Mouse (Mus musculus): ENCODE measurements around the gene Ces1c. TPM values are rescaled to one million over a fixed set of nuclear protein-coding genes. Genes with fewer than 3 reads are reported as not detected.
A peak's percentile ranks its signal among the peaks of the same experiment; 100 is the strongest.

Gene Ces1c
- polyA plus RNA-seq, 1 experiment from 2014 or later = not detected

- no peaks in the 10 kb centered on the region for H3K36me3 ChIP-seq (ENCODE audit: control insufficient read depth, insufficient read depth, low read length)
- no peak overlapping the region for H3K9ac ChIP-seq (ENCODE audit: low read depth, low read length)
- no peak overlapping the region for H3K27ac ChIP-seq (ENCODE audit: low read depth, low read length)
- ATAC-seq (ENCODE audit: low FRiP score) (no peak), DNase-seq (ENCODE audit: low spot score) (peak; percentile 13)
- H3K9me3 ChIP-seq (ENCODE audit: control insufficient read depth, low read length) = no peaks in the 10 kb centered on the region
- no peak overlapping the region for H3K4me3 ChIP-seq (ENCODE audit: low read depth, low read length)
- H3K27me3 ChIP-seq (ENCODE audit: control insufficient read depth, insufficient read depth, low read length) = no peaks in the 10 kb centered on the region
- no peak overlapping the region for H3K4me2 ChIP-seq (replicated peaks; ENCODE audit: low read depth, low read length)
- no peaks in the 10 kb centered on the region for H3K4me1 ChIP-seq (replicated peaks; ENCODE audit: control insufficient read depth, insufficient read depth, low read length)
- 94% methylated on average over 2 of the region's 2 CpGs for WGBS
Measured at GRCm38 (mm10) chr8:93132196-93132595, 1.1 kb upstream of the Ces1c start.

- H3K4me3 ChIP-seq (ENCODE audit: low read depth, low read length) = no peak overlapping the region
- H3K4me2 ChIP-seq (replicated peaks; ENCODE audit: low read depth, low read length) = no peak overlapping the region
- no peaks in the 10 kb centered on the region for H3K4me1 ChIP-seq (replicated peaks; ENCODE audit: control insufficient read depth, insufficient read depth, low read length)
- no peak for ATAC-seq (ENCODE audit: low FRiP score)
- WGBS = 78% methylated on average over 2 of the region's 2 CpGs
- H3K27ac ChIP-seq (ENCODE audit: low read depth, low read length) = no peak overlapping the region
- H3K9me3 ChIP-seq (ENCODE audit: control insufficient read depth, low read length) = no peaks in the 10 kb centered on the region
- no peaks in the 10 kb centered on the region for H3K27me3 ChIP-seq (ENCODE audit: control insufficient read depth, insufficient read depth, low read length)
- no peak for DNase-seq (ENCODE audit: low spot score)
- no peak overlapping the region for H3K9ac ChIP-seq (ENCODE audit: low read depth, low read length)
- no peaks in the 10 kb centered on the region for H3K36me3 ChIP-seq (ENCODE audit: control insufficient read depth, insufficient read depth, low read length)
Measured at GRCm38 (mm10) chr8:93126476-93126875, 4.6 kb downstream of the Ces1c start.

GRCm38 (mm10) chr8:93122005-93122404, 9.1 kb downstream of the Ces1c start:
- 92% methylated on average over 1 of the region's 1 CpGs for WGBS
- Histone ChIP-seq H3K9ac (ENCODE audit: low read depth, low read length) (no peak overlapping the region), H3K27ac (ENCODE audit: low read depth, low read length) (no peak overlapping the region), H3K9me3 (ENCODE audit: control insufficient read depth, low read length) (no peaks in the 10 kb centered on the region), H3K4me2 (replicated peaks; ENCODE audit: low read depth, low read length) (no peak overlapping the region), H3K36me3 (ENCODE audit: control insufficient read depth, insufficient read depth, low read length) (no peaks in the 10 kb centered on the region), H3K4me3 (ENCODE audit: low read depth, low read length) (no peak overlapping the region), H3K4me1 (replicated peaks; ENCODE audit: control insufficient read depth, insufficient read depth, low read length) (no peaks in the 10 kb centered on the region), H3K27me3 (ENCODE audit: control insufficient read depth, insufficient read depth, low read length) (no peaks in the 10 kb centered on the region)
- ATAC-seq (ENCODE audit: low FRiP score) = no peak
- DNase-seq (ENCODE audit: low spot score) = no peak

- H3K36me3 ChIP-seq (ENCODE audit: control insufficient read depth, insufficient read depth, low read length) = no peaks in the 10 kb centered on the region
- no peak for ATAC-seq (ENCODE audit: low FRiP score)
- no peak overlapping the region for H3K9ac ChIP-seq (ENCODE audit: low read depth, low read length)
- no peaks in the 10 kb centered on the region for H3K4me1 ChIP-seq (replicated peaks; ENCODE audit: control insufficient read depth, insufficient read depth, low read length)
- H3K4me3 ChIP-seq (ENCODE audit: low read depth, low read length) = no peak overlapping the region
- H3K27ac ChIP-seq (ENCODE audit: low read depth, low read length) = no peak overlapping the region
- peak; percentile 76 for DNase-seq (ENCODE audit: low spot score)
- H3K27me3 ChIP-seq (ENCODE audit: control insufficient read depth, insufficient read depth, low read length) = no peaks in the 10 kb centered on the region
- H3K9me3 ChIP-seq (ENCODE audit: control insufficient read depth, low read length) = no peaks in the 10 kb centered on the region
- H3K4me2 ChIP-seq (replicated peaks; ENCODE audit: low read depth, low read length) = no peak overlapping the region
Measured at GRCm38 (mm10) chr8:93095376-93095775, 35.7 kb downstream of the Ces1c start.

- no peak for DNase-seq (ENCODE audit: low spot score)
- WGBS = 76% methylated on average over 1 of the region's 1 CpGs
- H3K9ac ChIP-seq (ENCODE audit: low read depth, low read length) = no peak overlapping the region
Measured at GRCm38 (mm10) chr8:93091324-93091723, 39.8 kb downstream of the Ces1c start.

GRCm38 (mm10) chr8:93088686-93089122, 42.4 kb downstream of the Ces1c start:
- DNase-seq (ENCODE audit: low spot score) (peak; percentile 37), ATAC-seq (ENCODE audit: low FRiP score) (no peak)
- Histone ChIP-seq H3K4me3 (ENCODE audit: low read depth, low read length) (no peak overlapping the region), H3K27ac (ENCODE audit: low read depth, low read length) (no peak overlapping the region), H3K4me1 (replicated peaks; ENCODE audit: control insufficient read depth, insufficient read depth, low read length) (no peaks in the 10 kb centered on the region), H3K36me3 (ENCODE audit: control insufficient read depth, insufficient read depth, low read length) (no peaks in the 10 kb centered on the region), H3K27me3 (ENCODE audit: control insufficient read depth, insufficient read depth, low read length) (no peaks in the 10 kb centered on the region), H3K9ac (ENCODE audit: low read depth, low read length) (no peak overlapping the region), H3K4me2 (replicated peaks; ENCODE audit: low read depth, low read length) (no peak overlapping the region), H3K9me3 (ENCODE audit: control insufficient read depth, low read length) (no peaks in the 10 kb centered on the region)
- 2% methylated on average over 2 of the region's 2 CpGs for WGBS

More at GRCm38 (mm10) chr8:93091324-93091723, 39.8 kb downstream of the Ces1c start:
- no peaks in the 10 kb centered on the region for H3K36me3 ChIP-seq (ENCODE audit: control insufficient read depth, insufficient read depth, low read length)
- H3K4me1 ChIP-seq (replicated peaks; ENCODE audit: control insufficient read depth, insufficient read depth, low read length) = no peaks in the 10 kb centered on the region
- H3K27ac ChIP-seq (ENCODE audit: low read depth, low read length) = no peak overlapping the region
- no peak overlapping the region for H3K4me3 ChIP-seq (ENCODE audit: low read depth, low read length)
- ATAC-seq (ENCODE audit: low FRiP score) = no peak
- no peaks in the 10 kb centered on the region for H3K27me3 ChIP-seq (ENCODE audit: control insufficient read depth, insufficient read depth, low read length)
- H3K9me3 ChIP-seq (ENCODE audit: control insufficient read depth, low read length) = no peaks in the 10 kb centered on the region
- no peak overlapping the region for H3K4me2 ChIP-seq (replicated peaks; ENCODE audit: low read depth, low read length)

GRCm38 (mm10) chr8:93088193-93088592, 42.9 kb downstream of the Ces1c start:
- WGBS = 38% methylated on average over 7 of the region's 7 CpGs
- ATAC-seq (ENCODE audit: low FRiP score) (no peak), DNase-seq (ENCODE audit: low spot score) (peak; percentile 11)
- no peaks in the 10 kb centered on the region for H3K4me1 ChIP-seq (replicated peaks; ENCODE audit: control insufficient read depth, insufficient read depth, low read length)
- H3K4me2 ChIP-seq (replicated peaks; ENCODE audit: low read depth, low read length) = no peak overlapping the region; the same call in 1 of the 2 replicates
- no peaks in the 10 kb centered on the region for H3K36me3 ChIP-seq (ENCODE audit: control insufficient read depth, insufficient read depth, low read length)
- H3K27ac ChIP-seq (ENCODE audit: low read depth, low read length) = no peak overlapping the region
- H3K9me3 ChIP-seq (ENCODE audit: control insufficient read depth, low read length) = no peaks in the 10 kb centered on the region
- no peaks in the 10 kb centered on the region for H3K27me3 ChIP-seq (ENCODE audit: control insufficient read depth, insufficient read depth, low read length)
- no peak overlapping the region for H3K9ac ChIP-seq (ENCODE audit: low read depth, low read length)
- no peak overlapping the region for H3K4me3 ChIP-seq (ENCODE audit: low read depth, low read length)

- DNase-seq (ENCODE audit: low spot score) (no peak), ATAC-seq (ENCODE audit: low FRiP score) (no peak)
- Histone ChIP-seq H3K36me3 (ENCODE audit: control insufficient read depth, insufficient read depth, low read length) (no peaks in the 10 kb centered on the region), H3K4me1 (replicated peaks; ENCODE audit: control insufficient read depth, insufficient read depth, low read length) (no peaks in the 10 kb centered on the region), H3K27ac (ENCODE audit: low read depth, low read length) (no peak within 1 kb of the TSS), H3K4me3 (ENCODE audit: low read depth, low read length) (no peak within 1 kb of the TSS), H3K27me3 (ENCODE audit: control insufficient read depth, insufficient read depth, low read length) (no peaks in the 10 kb centered on the region), H3K4me2 (replicated peaks; ENCODE audit: low read depth, low read length) (no peak within 1 kb of the TSS), H3K9me3 (ENCODE audit: control insufficient read depth, low read length) (no peaks in the 10 kb centered on the region), H3K9ac (ENCODE audit: low read depth, low read length) (no peak within 1 kb of the TSS)
- WGBS = 83% methylated on average over 2 of the region's 2 CpGs
Measured at GRCm38 (mm10) chr8:93079887-93080286, 51.2 kb downstream of the Ces1c start, which contains the start of gene Ces1b. TSS of gene Ces1b (minus strand) at chr8:93080017.

GRCm38 (mm10) chr8:93075251-93075650, 55.8 kb downstream of the Ces1c start:
- Histone ChIP-seq H3K27me3 (ENCODE audit: control insufficient read depth, insufficient read depth, low read length) (no peaks in the 10 kb centered on the region), H3K9me3 (ENCODE audit: control insufficient read depth, low read length) (no peaks in the 10 kb centered on the region), H3K4me2 (replicated peaks; ENCODE audit: low read depth, low read length) (no peak overlapping the region), H3K36me3 (ENCODE audit: control insufficient read depth, insufficient read depth, low read length) (no peaks in the 10 kb centered on the region), H3K9ac (ENCODE audit: low read depth, low read length) (no peak overlapping the region), H3K4me1 (replicated peaks; ENCODE audit: control insufficient read depth, insufficient read depth, low read length) (no peaks in the 10 kb centered on the region), H3K4me3 (ENCODE audit: low read depth, low read length) (no peak overlapping the region), H3K27ac (ENCODE audit: low read depth, low read length) (no peak overlapping the region)
- DNase-seq (ENCODE audit: low spot score) = no peak
- 86% methylated on average over 4 of the region's 4 CpGs for WGBS
- ATAC-seq (ENCODE audit: low FRiP score) = no peak

All from hindbrain, embryonic 11.5 days (tissue).